Mouse (Mus musculus) left cerebral cortex, adult 2 months (tissue): ENCODE measurements around the gene Zfp367. TPM values are rescaled to one million over a fixed set of nuclear protein-coding genes. Genes with fewer than 3 reads are reported as not detected.

Source experiments
- DNase-seq, 2 experiments: peaks; one replicate each; pipeline ENCODE4 v3.0.0; 2021 to 2022; ENCODE audit warnings: low spot score in 2 of 2, mixed read lengths in 1 of 2; ENCODE audit errors: extremely low spot score in 1 of 2
- H3K27ac ChIP-seq: fragments of 200-600 bp; 2 replicates; pipeline ENCODE4 v1.8.1; 2022
- H3K4me3 ChIP-seq: fragments of 200-600 bp; 2 replicates; pipeline ENCODE4 v1.8.1; 2022
- CTCF ChIP-seq: fragments of 200-600 bp; IDR thresholded peaks from 2 replicates; pipeline ENCODE4 v1.8.1; 2022; ENCODE audit warnings: antibody characterized with exemption, mild to moderate bottlenecking, moderate library complexity
- intact Hi-C: fragments of 180-260 bp; cut with DNase I; formaldehyde crosslinking; loops from one replicate; pipeline ENCODE4 v1.15.1; 2025
- total RNA-seq, 2 experiments: library from RNA; stranded (reverse); gene quantifications; 2 replicates each; pipeline ENCODE4 v1.2.3; 2021

Gene Zfp367
- total RNA-seq, 2 experiments from 2014 or later, result 26.8 to 29.3 TPM

GRCm38 (mm10) chr13:64180300-64180699 lies 27.3 kb upstream of the Zfp367 start:
- Histone ChIP-seq H3K4me3 (no peak overlapping the region), H3K27ac (no peak overlapping the region)
- intact Hi-C loops, result loop anchor here (2.0 kb wide), 1 partner anchor 127 kb away; no protein-coding TSS in a partner anchor
- TF ChIP-seq CTCF, result peak; percentile 3
- no peak for DNase-seq

GRCm38 (mm10) chr13:64178746-64179652 lies 26.0 kb upstream of the Zfp367 start:
- intact Hi-C loops, result loop anchor here (10.0 kb wide), 1 partner anchor 256 kb away; the partner anchor contains the start of gene Cdk20
- no peak for TF ChIP-seq CTCF
- Histone ChIP-seq H3K27ac (no peak overlapping the region), H3K4me3 (no peak overlapping the region)
- no peak for DNase-seq

DNA sequence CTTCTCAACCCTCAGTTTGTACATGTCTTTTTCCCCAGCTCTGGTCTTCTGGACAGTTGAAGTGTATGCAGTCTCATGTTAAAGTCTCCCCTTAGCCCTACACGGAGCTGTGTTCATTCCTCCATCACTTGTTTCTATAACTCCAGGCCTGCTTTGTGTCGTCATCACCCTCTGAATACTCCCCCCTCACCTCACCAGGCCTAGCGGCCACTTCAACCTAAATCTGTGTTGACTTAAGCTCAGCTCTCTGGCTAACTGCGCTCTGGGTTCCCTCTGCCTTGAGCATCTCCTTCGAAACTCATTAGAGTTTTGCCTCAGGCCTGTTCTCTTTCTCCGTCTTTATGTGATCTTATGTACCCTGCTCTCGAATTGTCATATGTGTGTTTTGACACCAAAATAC lies 25.0 kb upstream of the Zfp367 start:
- Histone ChIP-seq H3K4me3 (no peak overlapping the region), H3K27ac (no peak overlapping the region)
- DNase-seq, result no peak
- intact Hi-C loops, result loop anchor here (10.0 kb wide), 1 partner anchor 257 kb away; the partner anchor contains the start of gene Cdk20
- no peak for TF ChIP-seq CTCF

DNA sequence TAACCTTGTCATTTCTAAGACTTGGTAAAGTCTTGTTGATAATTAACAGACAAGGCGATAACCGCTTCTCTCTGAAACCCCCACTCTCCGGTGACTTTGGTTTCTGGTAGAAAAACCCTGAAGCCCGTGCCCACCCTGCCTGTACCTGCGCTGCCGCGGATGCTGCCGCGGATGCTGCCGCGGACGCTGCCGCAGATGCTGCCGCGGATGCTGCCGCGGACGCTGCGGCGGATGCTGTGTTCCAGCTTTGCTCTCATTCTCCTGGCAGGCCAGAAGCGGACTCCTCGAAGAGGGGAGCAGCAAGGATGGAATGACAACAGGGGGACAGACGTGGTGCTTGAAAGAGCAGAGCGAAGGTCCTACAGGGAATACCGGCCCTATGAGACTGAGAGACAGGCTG lies 16.7 kb upstream of the Zfp367 start:
- no peak for TF ChIP-seq CTCF
- intact Hi-C loops, result loop anchor here (10.0 kb wide), 1 partner anchor 265 kb away; the partner anchor contains the start of gene Cdk20
- Histone ChIP-seq H3K4me3 (no peak overlapping the region), H3K27ac (no peak overlapping the region)
- DNase-seq, result no peak

DNA sequence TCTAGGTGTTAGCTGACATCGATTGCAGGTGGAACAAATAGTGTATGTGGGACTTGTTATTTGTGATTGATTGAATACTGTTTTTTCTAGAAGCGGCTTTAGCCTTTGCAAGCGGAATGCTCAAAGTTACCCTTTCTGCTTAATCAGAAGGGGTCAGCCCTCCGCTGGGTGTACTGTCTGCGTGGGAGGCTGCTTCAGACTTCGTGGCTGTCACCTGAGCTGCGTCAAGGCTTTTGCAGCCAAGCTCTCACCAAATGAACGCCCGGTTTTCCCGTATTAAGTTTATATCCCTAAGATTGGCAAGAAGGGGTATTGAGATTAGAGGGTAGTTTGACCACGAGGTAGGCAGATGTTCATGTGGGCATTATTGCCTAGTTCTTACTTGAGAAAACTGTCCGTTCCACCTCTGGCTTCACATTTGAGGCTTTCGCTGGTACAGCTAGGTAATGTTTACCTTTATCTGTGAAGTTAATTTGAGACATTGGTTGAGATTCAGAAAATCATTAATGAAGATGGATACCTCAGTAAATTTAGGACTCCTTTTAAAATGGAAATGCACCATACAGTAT lies 10.2 kb upstream of the Zfp367 start:
- no peak for DNase-seq
- peak overlapping the region; percentile 26; the same call in 1 of the 2 replicates for H3K27ac ChIP-seq
- TF ChIP-seq CTCF, result no peak
- peak overlapping the region; percentile 85 for H3K4me3 ChIP-seq
- intact Hi-C loops, result loop anchor here (5.0 kb wide), 1 partner anchor 209 kb away; the partner anchor contains the start of gene Ctsl

DNA sequence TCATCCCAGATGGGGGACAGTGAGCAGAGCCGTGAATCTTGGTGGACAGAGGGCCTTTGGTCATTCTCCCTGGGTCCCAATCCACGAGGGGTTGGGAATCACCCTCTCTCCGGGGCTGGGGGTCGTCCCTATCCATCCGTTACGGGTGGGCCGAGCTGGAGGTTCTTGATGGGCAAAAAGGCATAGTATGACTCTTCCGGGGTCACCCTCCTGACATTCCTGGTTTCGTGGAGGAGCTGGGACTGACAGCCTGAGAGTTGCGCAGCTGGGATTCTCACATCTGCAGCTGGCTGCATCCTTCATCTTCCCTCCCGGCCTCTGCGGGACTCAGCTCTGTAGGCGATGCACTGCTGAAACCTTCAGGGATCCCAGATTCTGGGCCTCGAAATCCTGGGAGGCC lies 9.6 kb upstream of the Zfp367 start:
- peak overlapping the region; percentile 85 for H3K4me3 ChIP-seq
- DNase-seq, result peak; percentile 31 to 32
- TF ChIP-seq CTCF, result no peak
- intact Hi-C loops, result loop anchor here (5.0 kb wide), 1 partner anchor 210 kb away; the partner anchor contains the start of gene Ctsl
- peak overlapping the region; percentile 86 for H3K27ac ChIP-seq

DNA sequence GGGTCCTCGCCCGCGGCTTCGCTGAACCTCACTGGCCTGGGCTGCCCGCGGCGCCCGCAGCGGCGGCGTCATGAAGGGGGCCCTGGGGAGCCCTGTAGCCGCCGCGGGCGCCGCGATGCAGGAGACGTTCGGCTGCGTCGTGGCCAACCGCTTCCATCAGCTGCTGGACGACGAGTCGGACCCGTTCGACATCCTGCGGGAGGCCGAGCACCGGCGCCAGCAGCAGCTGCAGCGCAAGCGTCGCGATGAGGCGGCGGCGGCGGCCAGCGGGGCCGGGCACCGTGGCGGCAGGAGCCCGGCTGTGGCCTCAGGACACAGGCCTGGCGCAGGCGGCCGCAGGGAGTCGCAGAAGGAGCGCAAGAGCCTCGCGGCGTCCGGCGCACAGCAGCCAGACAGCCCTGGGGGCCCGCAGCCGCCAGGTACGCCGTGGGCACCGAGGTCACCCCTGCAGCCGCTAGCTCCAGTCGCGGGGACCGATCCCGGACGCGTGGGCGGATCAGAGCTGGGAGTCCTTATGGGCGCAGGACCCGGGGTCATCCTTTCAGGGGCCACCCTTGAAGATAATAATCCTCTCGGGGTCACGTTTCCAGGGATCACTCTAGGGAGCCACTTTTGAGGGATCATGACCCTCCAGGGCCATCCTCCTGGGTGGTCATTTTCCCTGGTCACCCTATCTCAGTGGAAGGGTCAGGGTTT lies 9.1 kb upstream of the Zfp367 start:
- peak overlapping the region; percentile 85 for H3K4me3 ChIP-seq
- intact Hi-C loops, result loop anchor here (1.0 to 5.0 kb wide), 2 partner anchors 9 to 210 kb away; partner anchors contain the start of genes Ctsl and Zfp367
- peak overlapping the region; percentile 86 for H3K27ac ChIP-seq
- DNase-seq, result peak; percentile 57 to 58
- TF ChIP-seq CTCF, result no peak

DNA sequence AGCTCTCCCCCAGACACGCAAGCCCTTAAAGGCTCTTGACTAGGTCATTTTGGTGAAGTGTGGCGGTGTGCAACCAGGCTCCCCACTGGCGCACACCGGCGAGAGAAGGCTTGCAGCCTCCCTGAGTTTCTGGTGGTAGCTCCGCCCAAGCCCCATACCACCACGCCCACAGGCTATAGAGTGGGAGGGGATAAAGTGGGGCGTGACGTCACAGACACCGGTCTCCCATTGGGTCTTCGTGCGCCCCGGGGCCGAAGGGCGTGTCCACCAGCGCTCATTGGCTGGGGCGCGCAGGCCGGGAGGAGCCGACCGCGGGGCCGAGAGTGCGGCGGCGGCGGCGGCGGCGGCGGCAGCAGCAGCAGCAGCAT lies 8.5 kb upstream of the Zfp367 start, which contains the start of gene Habp4:
Gene Habp4 (plus strand): TSS at position 277 of the 368 bp plus-strand sequence.
- peak within 1 kb of the TSS; percentile 85 for H3K4me3 ChIP-seq
- peak within 1 kb of the TSS; percentile 86 for H3K27ac ChIP-seq
- no peak for TF ChIP-seq CTCF
- intact Hi-C loops, result loop anchor here (1.0 to 5.0 kb wide), 2 partner anchors 8 to 211 kb away; partner anchors contain the start of genes Ctsl and Zfp367
- DNase-seq, result peak; percentile 98 to 99

DNA sequence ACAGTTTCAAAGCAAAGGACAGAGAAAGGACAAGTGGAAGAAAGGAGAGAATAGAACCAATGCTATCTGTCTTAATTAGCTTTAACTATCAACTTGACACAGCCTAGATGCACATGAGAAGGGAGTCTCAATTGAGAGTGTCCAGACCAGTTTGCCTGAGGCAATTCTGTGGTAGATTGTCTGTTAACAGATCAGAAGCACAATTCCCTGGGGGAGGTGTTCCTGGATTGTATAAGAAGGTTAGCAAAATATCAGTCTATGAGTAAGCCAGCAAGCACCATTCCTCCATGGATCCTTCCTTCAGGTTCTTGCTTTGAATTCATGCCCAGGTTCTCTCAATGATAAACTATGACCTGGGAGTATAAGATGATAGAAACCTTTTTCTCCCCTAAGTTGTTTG lies 4.0 kb upstream of the Zfp367 start:
- intact Hi-C loops, result loop anchor here (10.0 kb wide), 1 partner anchor 592 kb away; no protein-coding TSS in a partner anchor

DNA sequence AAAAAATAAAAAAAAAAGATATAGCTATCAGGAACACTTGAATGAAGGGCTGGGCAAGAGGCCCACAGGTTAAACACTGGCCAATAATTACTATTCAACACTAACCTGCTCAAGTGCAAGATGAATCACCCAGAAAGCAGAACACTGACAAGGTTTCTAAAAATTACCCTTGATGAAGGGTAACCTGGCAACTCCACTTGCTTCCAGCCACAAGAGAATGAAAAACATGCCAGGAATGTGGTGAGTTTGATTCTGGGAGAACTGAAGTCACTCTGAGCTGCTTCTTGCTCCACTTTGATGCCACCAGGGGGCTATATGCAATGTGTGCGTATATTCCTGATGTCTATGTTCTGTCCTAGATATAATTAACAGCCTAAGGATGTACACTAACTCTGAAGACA lies 2.2 kb upstream of the Zfp367 start:
- DNase-seq, result no peak
- no peak overlapping the region for H3K4me3 ChIP-seq
- no peak overlapping the region for H3K27ac ChIP-seq
- peak; percentile 37 for TF ChIP-seq CTCF
- intact Hi-C loops, result loop anchor here (10.0 kb wide), 1 partner anchor 590 kb away; no protein-coding TSS in a partner anchor

More for the DNA sequence above, 4.0 kb upstream of the Zfp367 start:
- no peak for TF ChIP-seq CTCF
- no peak for DNase-seq
- no peak overlapping the region for H3K4me3 ChIP-seq
- H3K27ac ChIP-seq, result no peak overlapping the region

DNA sequence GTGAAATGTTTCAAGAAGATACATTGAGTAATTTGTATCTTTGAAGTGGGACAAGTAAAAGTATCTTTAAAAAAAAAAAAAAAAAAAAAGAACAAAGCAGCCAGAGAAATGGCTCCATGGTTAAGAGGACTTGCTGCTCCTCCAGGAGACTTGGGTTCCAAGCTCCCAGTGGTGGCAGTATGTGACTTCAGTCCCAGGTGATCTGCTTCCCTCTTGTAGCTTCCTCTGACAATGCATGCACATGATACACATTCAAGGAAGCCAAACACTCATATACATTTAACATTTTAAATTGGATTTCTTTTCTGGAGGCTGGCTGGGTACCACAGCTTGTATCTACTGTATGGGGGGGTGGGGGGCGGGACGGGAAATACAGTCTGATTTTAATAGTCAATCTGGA lies 1.6 kb upstream of the Zfp367 start:
- intact Hi-C loops, result loop anchor here (10.0 kb wide), 1 partner anchor 590 kb away; no protein-coding TSS in a partner anchor
- no peak for DNase-seq
- H3K4me3 ChIP-seq, result no peak overlapping the region
- no peak for TF ChIP-seq CTCF
- no peak overlapping the region for H3K27ac ChIP-seq
